ENCODE assay signal across 8 mouse cellular contexts in genomic region chr12:103544213-103544612, GRCm38 (mm10). TPM values are rescaled to one million over a fixed set of nuclear protein-coding genes. Genes with fewer than 3 reads are reported as not detected.
DNase-seq lines count a peak whose midpoint lies in the region; ATAC-seq lines count a peak whose summit lies in the region.

No protein-coding gene starts in this region.

- no peak overlapping the region for H3K27ac ChIP-seq in forebrain, embryonic 16.5 days (ENCODE audit: low read length)

- intact Hi-C loops in left cerebral cortex, postnatal 25 days (cut with DNase I), result loop anchor here (5.0 kb wide), 1 partner anchor 98 kb away; no protein-coding TSS in a partner anchor
- intact Hi-C loops in left cerebral cortex, postnatal 4 days (cut with DNase I), result loop anchor here (10.0 kb wide), 1 partner anchor 101 kb away; no protein-coding TSS in a partner anchor

- H3K9me3 ChIP-seq in forebrain, embryonic 16.5 days (ENCODE audit: control insufficient read depth, low read length), result no peaks in the 10 kb centered on the region

- WGBS in forebrain, embryonic 16.5 days, result 4% methylated on average over 3 of the region's 3 CpGs

- ATAC-seq in forebrain, embryonic 16.5 days, result no peak

- no peak overlapping the region for H3K9ac ChIP-seq in forebrain, embryonic 16.5 days (replicated peaks; ENCODE audit: low read depth, low read length)

- no peaks in the 10 kb centered on the region for H3K36me3 ChIP-seq in forebrain, embryonic 16.5 days (ENCODE audit: control insufficient read depth, insufficient read depth)

- no peak overlapping the region for H3K4me3 ChIP-seq in forebrain, embryonic 16.5 days (replicated peaks; ENCODE audit: low read length)

- no peaks in the 10 kb centered on the region for H3K4me1 ChIP-seq in forebrain, embryonic 16.5 days (replicated peaks; ENCODE audit: control insufficient read depth, insufficient read depth, low read length)

- H3K4me2 ChIP-seq in forebrain, embryonic 16.5 days (ENCODE audit: low read length), result no peak overlapping the region

- no peaks in the 10 kb centered on the region for H3K27me3 ChIP-seq in forebrain, embryonic 16.5 days (replicated peaks; ENCODE audit: control insufficient read depth, insufficient read depth, low read length)

- peak; percentile 21 to 62 for DNase-seq in cerebellum, postnatal 10 days
- DNase-seq in cerebellum, adult 11 months, result no peak
- DNase-seq in left cerebral cortex, postnatal 25 days (ENCODE audit: low spot score in 2 of 2), result peak; percentile 7 to 35
- DNase-seq in left cerebral cortex, postnatal 4 days, result no peak
- peak; percentile 62 for DNase-seq in adipocyte (ENCODE audit: low spot score)
- peak; percentile 50 for DNase-seq in lung, postnatal 36 days
- no peak for DNase-seq in right cerebral cortex, postnatal 36 days (ENCODE audit: low spot score in 2 of 2)

RNA-seq across cellular contexts. Expression of gene Ppp4r4, which starts 12.1 kb away (rescaled TPM):
- 10 to 100 TPM; 21.5 to 23.4 TPM for total RNA-seq in left cerebral cortex, postnatal 25 days (2021)
- 1 to 10 TPM; 7.2 to 8.1 TPM for total RNA-seq in left cerebral cortex, postnatal 4 days (2021)
- 1.7 and 2.4 TPM in 2 replicates for polyA plus RNA-seq in forebrain, embryonic 16.5 days (2015; fragmentation: Nextera tagmentation; extraction: Ambion mirVana)

Comparison
In these comparisons a context has a peak if more than half of its experiments do, and no peak if none do; other contexts are left out.
1. DNase-seq: peak in cerebellum, postnatal 10 days (2 of 2), left cerebral cortex, postnatal 25 days (2 of 2), adipocyte (single experiment) and lung, postnatal 36 days (single experiment); none in cerebellum, adult 11 months (single experiment), left cerebral cortex, postnatal 4 days (single experiment) and right cerebral cortex, postnatal 36 days (0 of 2).